Mouse (Mus musculus) mammary gland, adult 2 months (tissue): ENCODE data around the gene Snrpn. TPM values are rescaled to one million over a fixed set of nuclear protein-coding genes. Genes with fewer than 3 reads are reported as not detected.

Source experiments
- polyA plus RNA-seq: library from polyadenylated mRNA; depleted of rRNA; stranded (reverse); fragments of >200 nt; gene quantifications from 2 replicates; pipeline ENCODE4 v1.2.3, GENCODE M21; 2012; ENCODE audit warnings: low replicate concordance; rRNA removed

Gene Snrpn
- 19.5 and 23.8 TPM in 2 replicates for polyA plus RNA-seq

DNA sequence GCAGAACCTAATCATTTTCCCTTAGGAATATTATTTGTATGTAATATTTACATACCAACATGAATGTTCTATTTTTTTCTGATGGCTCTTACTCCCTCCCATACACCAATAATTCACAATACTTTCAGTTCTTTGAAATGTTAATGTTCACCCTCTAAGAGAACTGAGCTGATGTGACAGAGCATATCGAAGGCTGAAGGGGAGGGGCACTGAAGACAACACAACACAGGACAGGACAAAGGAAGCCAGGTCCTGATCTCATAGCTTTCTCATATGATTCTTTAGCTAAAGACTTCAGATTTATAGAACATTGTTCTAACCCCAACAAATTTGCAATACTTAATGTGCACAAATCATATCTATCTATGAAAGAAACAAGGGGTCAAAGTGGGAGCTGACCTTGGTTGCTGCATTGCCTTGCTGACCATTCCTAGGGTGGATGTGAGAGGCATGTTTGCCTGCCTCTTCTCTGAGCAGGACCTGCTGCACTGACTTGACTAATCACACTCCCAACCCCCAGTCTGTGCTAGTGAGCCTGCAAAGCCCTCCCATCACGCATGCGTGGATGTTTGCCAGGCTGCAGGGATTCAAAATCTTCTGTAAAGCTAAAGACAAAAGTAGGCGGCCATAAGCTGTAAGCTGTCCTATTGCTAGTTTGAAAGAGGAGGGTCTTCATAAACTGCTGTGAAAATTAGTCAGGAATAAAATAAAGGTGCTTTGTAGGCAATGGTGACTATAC is at the start of gene Snrpn:
Gene Snrpn, minus strand, starts transcription at position 478 of the 739 bp plus-strand sequence.

GRCm38 (mm10) chr7:60004606-60005330 is 135.3 kb downstream of the Snrpn start, which contains the start of the genes Snurf and Gm38393:
Gene Snurf (minus strand): TSS chr7:60005049.
Gene Gm38393 (minus strand): TSS chr7:60005064.

Other genes with a start within 250 kb of the Snrpn start
- not detected in 2 replicates for gene Snurf, start 135.2 kb downstream of the Snrpn start, polyA plus RNA-seq
- 0.05 and 6.9 TPM in 2 replicates for gene Gm38393, start 135.2 kb downstream of the Snrpn start, polyA plus RNA-seq